Mouse (Mus musculus): ENCODE results near the gene Olfr1425.
"Not testable (repeated sequence)": the region's sequence is repeated elsewhere in the genome, so short reads cannot be mapped to it uniquely, and the experiment has no call there.

- TF ChIP-seq CTCF, EP300 (IDR thresholded peaks at IDR 0.05; ENCODE audit: low read depth): not testable (repeated sequence)
Measured at GRCm38 (mm10) chr19:12067806-12068205, 9.7 kb downstream of the Olfr1425 start.
